Mouse (Mus musculus) heart, adult 2 months (tissue): ENCODE results near the gene Dct. TPM values are rescaled to one million over a fixed set of nuclear protein-coding genes. Genes with fewer than 3 reads are reported as not detected.
A peak's percentile ranks its signal among the peaks of the same experiment; 100 is the strongest.

ENCODE experiments used
- DNase-seq, 2 experiments: peaks; one replicate each; pipeline ENCODE4 v3.0.0; 2021
- H3K27ac ChIP-seq: fragments of 200-600 bp; 2 replicates; pipeline ENCODE4 v1.8.1; 2022
- H3K27me3 ChIP-seq: fragments of 200-500 bp; 2 replicates; pipeline ENCODE4 v1.6.1; 2012; ENCODE audit warnings: mild to moderate bottlenecking, low read length, inconsistent platforms, mixed read lengths; ENCODE audit not compliant: control insufficient read depth, insufficient read depth
- H3K36me3 ChIP-seq: fragments of 200-500 bp; 2 replicates; pipeline ENCODE4 v1.6.1; 2012; ENCODE audit warnings: low read length, inconsistent platforms; ENCODE audit not compliant: control insufficient read depth, insufficient read depth
- H3K4me1 ChIP-seq: fragments of 200-500 bp; 2 replicates; pipeline ENCODE4 v1.6.1; 2011; ENCODE audit warnings: low read length; ENCODE audit not compliant: control insufficient read depth, insufficient read depth
- H3K4me3 ChIP-seq: fragments of 200-600 bp; 2 replicates; pipeline ENCODE4 v1.8.1; 2022
- H3K79me2 ChIP-seq: fragments of 200-500 bp; replicated peaks from 2 replicates; pipeline ENCODE4 v1.6.1; 2012; ENCODE audit warnings: mild to moderate bottlenecking, inconsistent platforms, low read length, moderate library complexity, mixed read lengths; ENCODE audit not compliant: control insufficient read depth, insufficient read depth
- H3K9ac ChIP-seq: fragments of 200-500 bp; 2 replicates; pipeline ENCODE4 v1.6.1; 2012; ENCODE audit warnings: low read depth, mild to moderate bottlenecking, control low read depth, inconsistent platforms, low read length, mixed read lengths
- CTCF ChIP-seq: fragments of 200-600 bp; IDR thresholded peaks from 2 replicates; pipeline ENCODE4 v1.8.1; 2022; ENCODE audit warnings: antibody characterized with exemption, mild to moderate bottlenecking, moderate library complexity
- EP300 ChIP-seq: fragments of 200-500 bp; IDR thresholded peaks from 2 replicates; pipeline ENCODE4 v1.6.1; 2011; ENCODE audit warnings: low read depth, low read length, control low read depth; ENCODE audit not compliant: insufficient read depth
- POLR2A ChIP-seq: fragments of 200-500 bp; IDR thresholded peaks from 2 replicates; pipeline ENCODE4 v1.6.1; 2011; ENCODE audit warnings: mild to moderate bottlenecking, low read depth, low read length, control low read depth; ENCODE audit not compliant: insufficient read depth
- WGBS: fragments of 180-500 bp; shearing (Covaris S2); methylation state at CpG from one replicate; pipeline ENCODE4 v1.1.7; 2018; 5-methylcytosine and 5-hydroxymethylcytosine counted together
- intact Hi-C: fragments of 180-260 bp; cut with DNase I; formaldehyde crosslinking; loops from one replicate; pipeline ENCODE4 v1.15.1; 2025
- long read RNA-seq: library from polyadenylated mRNA; stranded (forward); transcript quantifications from one replicate; pipeline ENCODE4 v2.0.0, GENCODE M21; 2021
- polyA plus RNA-seq: library from polyadenylated mRNA; depleted of rRNA; stranded (reverse); fragments of >200 nt; gene quantifications from 2 replicates; pipeline ENCODE4 v1.2.3, GENCODE M21; 2012; rRNA removed
- total RNA-seq, 2 experiments: library from RNA; stranded (reverse); gene quantifications; 2 replicates each; pipeline ENCODE4 v1.2.3; 2021

Dct gene
- total RNA-seq, result 1 to 10 TPM; 2.5 to 5.1 TPM
- 2.1 and 3.6 TPM in 2 replicates for polyA plus RNA-seq
- long read RNA-seq, partial matches to known transcripts, result 2 of 5 reads
- long read RNA-seq, other reads (novel, unspliced or antisense), result 1 of 5 reads

- peak in 1 of 2 experiments; percentile 30 for DNase-seq
- Histone ChIP-seq H3K4me1 (no peaks in the 10 kb centered on the region), H3K9ac (no peak within 1 kb of the TSS), H3K27me3 (no peaks in the 10 kb centered on the region), H3K4me3 (no peak within 1 kb of the TSS), H3K79me2 (no peaks in the 10 kb centered on the region), H3K36me3 (no peaks in the 10 kb centered on the region), H3K27ac (no peak within 1 kb of the TSS)
- no peak for TF ChIP-seq POLR2A
- TF ChIP-seq EP300, result no peak
- no peak for TF ChIP-seq CTCF
- 54% methylated on average over 13 of the region's 13 CpGs for WGBS
- intact Hi-C loops, result no loop called here
These were observed at the start of gene Dct for GRCm38 (mm10) chr14:118051975-118052630. Gene Dct (minus strand): TSS chr14:118052244.

- H3K9ac ChIP-seq, result no peak overlapping the region
- 71% methylated on average over 14 of the region's 14 CpGs for WGBS
- intact Hi-C loops, result no loop called here
- no peaks in the 10 kb centered on the region for H3K27me3 ChIP-seq
- H3K4me1 ChIP-seq, result no peaks in the 10 kb centered on the region
- H3K36me3 ChIP-seq, result no peaks in the 10 kb centered on the region
- TF ChIP-seq CTCF (no peak), EP300 (no peak), POLR2A (no peak)
- no peaks in the 10 kb centered on the region for H3K79me2 ChIP-seq
- H3K4me3 ChIP-seq, result no peak overlapping the region
- DNase-seq, result no peak
- no peak overlapping the region for H3K27ac ChIP-seq
These were observed 49.4 kb upstream of the Dct start for GRCm38 (mm10) chr14:118101227-118101990.

GRCm38 (mm10) chr14:118098265-118098664 is 46.2 kb upstream of the Dct start:
- no peak for TF ChIP-seq POLR2A
- no peak for TF ChIP-seq CTCF
- no peak for TF ChIP-seq EP300
- H3K27ac ChIP-seq, result no peak overlapping the region
- WGBS, result 60% methylated on average over 2 of the region's 2 CpGs
- no peak overlapping the region for H3K9ac ChIP-seq
- no peaks in the 10 kb centered on the region for H3K36me3 ChIP-seq
- DNase-seq, result no peak
- H3K4me3 ChIP-seq, result no peak overlapping the region
- H3K27me3 ChIP-seq, result no peaks in the 10 kb centered on the region
- H3K79me2 ChIP-seq, result no peaks in the 10 kb centered on the region
- intact Hi-C loops, result no loop called here
- no peaks in the 10 kb centered on the region for H3K4me1 ChIP-seq

GRCm38 (mm10) chr14:118089806-118090392 is 37.9 kb upstream of the Dct start:
- H3K9ac ChIP-seq, result peak overlapping the region; percentile 69
- WGBS, result 5% methylated on average over 18 of the region's 18 CpGs
- no peak for DNase-seq
- peaks cover 1% of the 10 kb centered on the region; the same call in 1 of the 2 replicates for H3K4me1 ChIP-seq
- peak overlapping the region; percentile 81 for H3K4me3 ChIP-seq
- intact Hi-C loops, result loop anchor here (1.0 to 5.0 kb wide), 3 partner anchors 42 to 83 kb away; partner anchors contain the start of gene Tgds
- no peaks in the 10 kb centered on the region for H3K36me3 ChIP-seq
- no peak for TF ChIP-seq CTCF
- no peak for TF ChIP-seq POLR2A
- no peaks in the 10 kb centered on the region for H3K79me2 ChIP-seq
- H3K27ac ChIP-seq, result peak overlapping the region; percentile 89
- no peaks in the 10 kb centered on the region for H3K27me3 ChIP-seq

GRCm38 (mm10) chr14:118089215-118089805 is 37.3 kb upstream of the Dct start:
- WGBS, result under 1% methylated on average over 44 of the region's 44 CpGs
- Histone ChIP-seq H3K27ac (peak overlapping the region; percentile 89), H3K36me3 (no peaks in the 10 kb centered on the region), H3K4me1 (peaks cover 1% of the 10 kb centered on the region; the same call in 1 of the 2 replicates), H3K79me2 (no peaks in the 10 kb centered on the region), H3K27me3 (no peaks in the 10 kb centered on the region), H3K9ac (peak overlapping the region; percentile 71), H3K4me3 (peak overlapping the region; percentile 81)
- intact Hi-C loops, result loop anchor here (1.0 to 5.0 kb wide), 3 partner anchors 43 to 82 kb away; partner anchors contain the start of gene Tgds
- TF ChIP-seq POLR2A (peak; percentile 62), EP300 (peak; percentile 81; the same call in 1 of the 2 replicates), CTCF (no peak)
- DNase-seq, result peak; percentile 94 to 95
